Mouse (Mus musculus): ENCODE results near the gene Lrba. TPM values are rescaled to one million over a fixed set of nuclear protein-coding genes. Genes with fewer than 3 reads are reported as not detected.
A peak's percentile ranks its signal among the peaks of the same experiment; 100 is the strongest.

The Lrba gene
- polyA plus RNA-seq, 1 experiment from 2014 or later, result 4.2 TPM

DNA sequence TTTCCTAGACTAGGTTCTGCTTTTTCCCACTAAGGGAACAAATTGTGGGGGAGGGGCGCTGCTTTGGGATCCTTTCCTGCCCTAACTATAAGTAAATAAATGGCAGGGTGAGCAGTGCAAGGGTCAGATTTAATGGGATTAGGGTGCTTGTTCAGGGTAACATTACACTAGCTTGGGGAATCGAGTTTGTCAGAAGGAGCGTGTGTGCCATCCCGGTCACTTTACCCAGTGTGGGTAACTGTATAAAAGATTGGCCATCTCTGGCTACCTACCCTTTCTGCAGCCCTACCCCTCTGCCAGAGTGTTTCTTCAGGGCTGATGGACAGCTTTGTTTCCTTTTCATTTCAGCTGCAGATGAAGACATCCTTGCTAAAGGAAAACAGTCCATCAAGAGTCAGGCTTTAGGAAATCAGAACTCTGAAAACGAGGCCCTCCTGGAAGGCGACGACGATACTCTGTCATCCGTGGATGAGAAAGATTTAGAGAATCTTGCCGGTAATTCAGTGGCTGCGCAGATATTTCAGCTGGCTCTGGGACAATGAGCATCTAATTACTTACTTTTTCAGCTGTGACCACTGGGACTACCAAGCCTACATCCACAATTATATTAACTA, 315.2 kb downstream of the Lrba start:
- Histone ChIP-seq H3K4me1 (replicated peaks; ENCODE audit: control insufficient read depth, insufficient read depth, low read length) (no peaks in the 10 kb centered on the region), H3K9me3 (ENCODE audit: control insufficient read depth, low read length) (no peaks in the 10 kb centered on the region), H3K27ac (ENCODE audit: low read depth, low read length) (peak overlapping the region; percentile 8; the same call in 1 of the 2 replicates), H3K4me2 (peak overlapping the region; percentile 9; the same call in 1 of the 2 replicates), H3K9ac (ENCODE audit: low read depth, low read length) (no peak overlapping the region), H3K36me3 (ENCODE audit: control insufficient read depth, insufficient read depth, low read length) (no peaks in the 10 kb centered on the region), H3K4me3 (ENCODE audit: low read depth, low read length) (no peak overlapping the region), H3K27me3 (replicated peaks; ENCODE audit: control insufficient read depth, insufficient read depth, low read length) (no peaks in the 10 kb centered on the region)
- 67% methylated on average over 11 of the region's 11 CpGs for WGBS
- ATAC-seq (replicated peaks; ENCODE audit: low FRiP score) (no peak; the same call in 1 of the 2 replicates), DNase-seq (ENCODE audit: low spot score) (no peak)

GRCm38 (mm10) chr3:86541074-86541614, 316.7 kb downstream of the Lrba start:
- no peak for DNase-seq (ENCODE audit: low spot score)
- Histone ChIP-seq H3K27me3 (replicated peaks; ENCODE audit: control insufficient read depth, insufficient read depth, low read length) (peaks cover 4% of the 10 kb centered on the region), H3K9me3 (ENCODE audit: control insufficient read depth, low read length) (no peaks in the 10 kb centered on the region), H3K4me1 (replicated peaks; ENCODE audit: control insufficient read depth, insufficient read depth, low read length) (no peaks in the 10 kb centered on the region), H3K4me2 (no peak overlapping the region), H3K4me3 (ENCODE audit: low read depth, low read length) (no peak overlapping the region), H3K36me3 (ENCODE audit: control insufficient read depth, insufficient read depth, low read length) (no peaks in the 10 kb centered on the region), H3K27ac (ENCODE audit: low read depth, low read length) (no peak overlapping the region), H3K9ac (ENCODE audit: low read depth, low read length) (no peak overlapping the region)
- no peak for ATAC-seq (replicated peaks; ENCODE audit: low FRiP score)
- WGBS, result 74% methylated on average over 4 of the region's 4 CpGs

DNA sequence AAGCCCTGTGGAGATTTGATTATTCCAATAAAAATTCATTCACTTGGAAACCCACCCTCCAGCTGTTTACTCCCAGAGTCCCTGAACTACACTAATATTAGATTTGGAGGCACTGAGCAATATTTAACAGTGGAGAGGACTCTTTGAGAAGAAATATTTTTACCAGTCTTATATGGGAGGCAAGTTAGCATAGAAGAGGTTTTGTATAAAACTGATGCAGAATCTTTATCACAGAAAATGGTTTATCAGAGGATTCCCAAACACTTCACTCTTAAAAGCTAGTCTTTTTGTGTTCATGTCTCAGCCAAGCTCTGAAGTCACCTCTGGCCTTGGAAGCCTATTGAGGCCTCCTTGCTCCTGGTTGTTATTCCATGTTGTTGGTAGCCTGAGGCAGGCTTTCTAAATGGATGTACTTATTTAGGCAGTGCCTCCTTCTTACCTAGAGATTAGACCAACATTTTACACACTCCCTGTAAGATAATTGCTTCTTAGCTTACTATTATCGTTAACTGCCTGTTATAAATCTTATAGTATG, 317.4 kb downstream of the Lrba start:
- H3K4me3 ChIP-seq (ENCODE audit: low read depth, low read length), result no peak overlapping the region
- no peak overlapping the region for H3K27ac ChIP-seq (ENCODE audit: low read depth, low read length)
- no peak for DNase-seq (ENCODE audit: low spot score)
- no peaks in the 10 kb centered on the region for H3K36me3 ChIP-seq (ENCODE audit: control insufficient read depth, insufficient read depth, low read length)
- H3K4me2 ChIP-seq, result no peak overlapping the region
- no peak overlapping the region for H3K9ac ChIP-seq (ENCODE audit: low read depth, low read length)
- peaks cover 2% of the 10 kb centered on the region for H3K4me1 ChIP-seq (replicated peaks; ENCODE audit: control insufficient read depth, insufficient read depth, low read length)
- H3K27me3 ChIP-seq (replicated peaks; ENCODE audit: control insufficient read depth, insufficient read depth, low read length), result peaks cover 12% of the 10 kb centered on the region
- WGBS, result 73% methylated on average over 1 of the region's 1 CpGs
- H3K9me3 ChIP-seq (ENCODE audit: control insufficient read depth, low read length), result no peaks in the 10 kb centered on the region
- ATAC-seq (replicated peaks; ENCODE audit: low FRiP score), result no peak

- Histone ChIP-seq H3K36me3 (ENCODE audit: control insufficient read depth, insufficient read depth, low read length) (no peaks in the 10 kb centered on the region), H3K4me1 (replicated peaks; ENCODE audit: control insufficient read depth, insufficient read depth, low read length) (peaks cover 13% of the 10 kb centered on the region), H3K27me3 (replicated peaks; ENCODE audit: control insufficient read depth, insufficient read depth, low read length) (peaks cover 37% of the 10 kb centered on the region), H3K4me3 (ENCODE audit: low read depth, low read length) (no peak overlapping the region; the same call in 1 of the 2 replicates), H3K4me2 (no peak overlapping the region), H3K27ac (ENCODE audit: low read depth, low read length) (no peak overlapping the region), H3K9ac (ENCODE audit: low read depth, low read length) (no peak overlapping the region), H3K9me3 (ENCODE audit: control insufficient read depth, low read length) (no peaks in the 10 kb centered on the region)
- WGBS, result 45% methylated on average over 3 of the region's 3 CpGs
- no peak for ATAC-seq (replicated peaks; ENCODE audit: low FRiP score)
- DNase-seq (ENCODE audit: low spot score), result no peak
Observed at GRCm38 (mm10) chr3:86544785-86545184, 320.3 kb downstream of the Lrba start.

DNA sequence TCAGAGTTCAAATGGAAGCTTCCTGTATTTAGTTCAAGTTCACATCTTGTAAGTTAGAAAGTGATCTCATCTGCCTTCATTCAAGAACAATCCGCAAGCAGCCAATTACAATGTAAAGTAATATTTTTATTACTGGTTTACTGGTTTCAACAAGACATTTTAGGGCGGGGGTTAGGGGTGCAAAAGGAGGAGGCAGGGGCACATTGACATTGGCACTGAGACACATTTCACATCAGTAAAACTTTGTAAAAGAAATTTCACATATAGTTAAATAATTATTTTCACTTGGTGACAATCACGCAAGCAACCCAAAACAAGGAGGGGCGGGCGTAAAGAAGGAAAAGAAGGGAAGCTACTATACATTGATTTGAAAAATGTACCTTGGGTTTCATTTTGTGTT, 321.5 kb downstream of the Lrba start:
- Histone ChIP-seq H3K27me3 (replicated peaks; ENCODE audit: control insufficient read depth, insufficient read depth, low read length) (peaks cover 48% of the 10 kb centered on the region), H3K27ac (ENCODE audit: low read depth, low read length) (peak overlapping the region; percentile 64; the same call in 1 of the 2 replicates)
- WGBS, result 28% methylated on average over 5 of the region's 5 CpGs

DNA sequence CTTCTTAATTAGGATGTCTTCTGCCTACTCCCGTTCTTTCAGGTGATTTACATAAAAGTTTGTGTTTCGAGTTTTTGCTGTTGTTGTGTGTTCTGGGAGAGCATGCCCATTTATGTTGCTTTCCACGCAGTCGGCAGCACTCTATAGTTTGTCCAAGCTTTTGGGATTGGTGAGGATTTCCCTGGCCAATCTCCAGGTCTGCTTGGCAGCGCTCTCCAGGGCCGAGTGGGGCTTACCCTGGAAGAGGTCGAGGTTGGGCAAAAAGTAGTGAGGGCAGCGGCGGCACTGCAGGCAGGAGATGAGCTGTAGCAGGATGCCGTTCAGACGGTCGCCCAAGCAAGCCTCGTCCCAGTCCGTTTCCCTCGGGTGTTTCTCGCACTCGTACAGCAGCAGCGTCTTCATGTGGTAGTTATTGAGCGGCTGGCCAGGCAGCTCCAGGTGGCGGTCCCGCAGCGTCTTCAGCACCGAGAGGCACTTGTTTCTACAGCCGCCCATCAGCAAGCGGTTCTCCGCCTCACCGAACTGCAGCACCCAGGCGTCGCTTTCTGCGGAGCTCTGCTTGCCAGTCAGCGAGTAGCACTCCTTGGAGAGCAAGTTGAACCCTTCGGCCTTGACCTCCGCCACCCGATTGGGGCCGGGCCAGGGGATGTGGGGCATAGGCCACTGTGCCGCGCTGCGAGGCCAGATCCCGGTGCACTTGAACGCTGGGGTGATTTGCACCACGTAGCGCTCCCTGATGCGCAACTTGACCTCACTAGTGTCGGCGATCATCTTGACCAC, 322.2 kb downstream of the Lrba start:
- H3K9ac ChIP-seq (ENCODE audit: low read depth, low read length), result peak overlapping the region; percentile 52
- H3K4me3 ChIP-seq (ENCODE audit: low read depth, low read length), result peak overlapping the region; percentile 55
- H3K27me3 ChIP-seq (replicated peaks; ENCODE audit: control insufficient read depth, insufficient read depth, low read length), result peaks cover 56% of the 10 kb centered on the region
- DNase-seq (ENCODE audit: low spot score) (peak; percentile 69), ATAC-seq (replicated peaks; ENCODE audit: low FRiP score) (peak; percentile 51; the same call in 1 of the 2 replicates)
- H3K27ac ChIP-seq (ENCODE audit: low read depth, low read length), result peak overlapping the region; percentile 64
- H3K4me2 ChIP-seq, result peak overlapping the region; percentile 80
- no peaks in the 10 kb centered on the region for H3K36me3 ChIP-seq (ENCODE audit: control insufficient read depth, insufficient read depth, low read length)
- H3K9me3 ChIP-seq (ENCODE audit: control insufficient read depth, low read length), result no peaks in the 10 kb centered on the region
- H3K4me1 ChIP-seq (replicated peaks; ENCODE audit: control insufficient read depth, insufficient read depth, low read length), result peaks cover 13% of the 10 kb centered on the region
- under 1% methylated on average over 45 of the region's 45 CpGs for WGBS

More for the DNA sequence above, 321.5 kb downstream of the Lrba start:
- DNase-seq (ENCODE audit: low spot score) (no peak), ATAC-seq (replicated peaks; ENCODE audit: low FRiP score) (no peak)
- no peaks in the 10 kb centered on the region for H3K9me3 ChIP-seq (ENCODE audit: control insufficient read depth, low read length)
- H3K4me3 ChIP-seq (ENCODE audit: low read depth, low read length), result peak overlapping the region; percentile 55
- no peaks in the 10 kb centered on the region for H3K36me3 ChIP-seq (ENCODE audit: control insufficient read depth, insufficient read depth, low read length)
- no peak overlapping the region; the same call in 1 of the 2 replicates for H3K9ac ChIP-seq (ENCODE audit: low read depth, low read length)
- H3K4me2 ChIP-seq, result peak overlapping the region; percentile 80
- H3K4me1 ChIP-seq (replicated peaks; ENCODE audit: control insufficient read depth, insufficient read depth, low read length), result peaks cover 13% of the 10 kb centered on the region

GRCm38 (mm10) chr3:86547251-86547791, 322.8 kb downstream of the Lrba start:
- under 1% methylated on average over 42 of the region's 42 CpGs for WGBS

More at GRCm38 (mm10) chr3:86547251-86547791, 322.8 kb downstream of the Lrba start:
- H3K9me3 ChIP-seq (ENCODE audit: control insufficient read depth, low read length), result no peaks in the 10 kb centered on the region
- peak overlapping the region; percentile 55 for H3K4me3 ChIP-seq (ENCODE audit: low read depth, low read length)
- H3K27me3 ChIP-seq (replicated peaks; ENCODE audit: control insufficient read depth, insufficient read depth, low read length), result peaks cover 57% of the 10 kb centered on the region
- H3K9ac ChIP-seq (ENCODE audit: low read depth, low read length), result peak overlapping the region; percentile 52
- H3K27ac ChIP-seq (ENCODE audit: low read depth, low read length), result peak overlapping the region; percentile 64
- H3K4me2 ChIP-seq, result peak overlapping the region; percentile 80
- no peaks in the 10 kb centered on the region for H3K36me3 ChIP-seq (ENCODE audit: control insufficient read depth, insufficient read depth, low read length)
- DNase-seq (ENCODE audit: low spot score), result no peak
- ATAC-seq (replicated peaks; ENCODE audit: low FRiP score), result peak; percentile 22; the same call in 1 of the 2 replicates
- H3K4me1 ChIP-seq (replicated peaks; ENCODE audit: control insufficient read depth, insufficient read depth, low read length), result peaks cover 13% of the 10 kb centered on the region

All from liver, embryonic 11.5 days (tissue).